Mouse (Mus musculus) E14TG2a.4 (cell line): ENCODE data around the gene Dph6.

Experiments used
- H3K27me3 ChIP-seq: 2 replicates; pipeline ENCODE4 v1.6.1; 2014; ENCODE audit warnings: low read length, control low read depth; ENCODE audit not compliant: insufficient read depth
- H3K36me3 ChIP-seq: 2 replicates; pipeline ENCODE4 v1.6.1; 2014; ENCODE audit warnings: low read length, control low read depth; ENCODE audit not compliant: insufficient read depth
- H3K4me1 ChIP-seq: replicated peaks from 2 replicates; pipeline ENCODE4 v1.6.1; 2014; ENCODE audit warnings: low read depth, low read length, control low read depth
- H3K4me3 ChIP-seq: replicated peaks from 2 replicates; pipeline ENCODE4 v1.5.1; 2014; ENCODE audit warnings: mild to moderate bottlenecking, low read length
- H3K9me3 ChIP-seq: 2 replicates; pipeline ENCODE4 v1.6.1; 2014; ENCODE audit warnings: low read length, control low read depth
- CTCF ChIP-seq: conservative IDR thresholded peaks from 2 replicates; pipeline ENCODE4 v1.5.1; 2014; ENCODE audit warnings: low read length
- NANOG ChIP-seq: IDR thresholded peaks from 2 replicates; pipeline ENCODE4 v1.6.1; 2014; ENCODE audit warnings: borderline replicate concordance, low read length, mixed read lengths
- POU5F1 ChIP-seq: IDR thresholded peaks from 2 replicates; pipeline ENCODE4 v1.6.1; 2014; ENCODE audit warnings: low read length, borderline replicate concordance

The Dph6 gene

DNA sequence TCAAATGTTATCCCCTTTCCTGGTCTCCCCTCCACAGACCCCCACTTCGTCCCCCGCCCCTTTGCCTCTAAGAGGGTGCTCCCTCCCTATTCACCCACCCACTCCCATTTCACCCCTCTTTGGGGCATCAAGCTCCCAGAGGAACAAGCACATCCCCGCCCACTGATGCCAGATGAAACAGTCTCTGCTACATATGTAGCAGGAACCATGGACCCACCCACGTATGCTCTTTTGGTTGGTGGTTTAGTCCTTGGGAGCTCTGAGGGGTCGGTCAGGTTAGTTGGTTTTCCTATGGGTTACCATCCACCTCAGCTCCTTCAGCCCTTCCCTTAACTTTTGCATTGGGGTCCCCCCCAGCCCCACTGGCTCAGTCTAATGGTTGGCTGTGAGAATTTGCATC, 61.4 kb downstream of the Dph6 start:
- Histone ChIP-seq H3K27me3 (no peaks in the 10 kb centered on the region), H3K9me3 (no peaks in the 10 kb centered on the region), H3K36me3 (no peaks in the 10 kb centered on the region), H3K4me3 (no peak overlapping the region), H3K4me1 (no peaks in the 10 kb centered on the region)
- TF ChIP-seq NANOG = no peak

DNA sequence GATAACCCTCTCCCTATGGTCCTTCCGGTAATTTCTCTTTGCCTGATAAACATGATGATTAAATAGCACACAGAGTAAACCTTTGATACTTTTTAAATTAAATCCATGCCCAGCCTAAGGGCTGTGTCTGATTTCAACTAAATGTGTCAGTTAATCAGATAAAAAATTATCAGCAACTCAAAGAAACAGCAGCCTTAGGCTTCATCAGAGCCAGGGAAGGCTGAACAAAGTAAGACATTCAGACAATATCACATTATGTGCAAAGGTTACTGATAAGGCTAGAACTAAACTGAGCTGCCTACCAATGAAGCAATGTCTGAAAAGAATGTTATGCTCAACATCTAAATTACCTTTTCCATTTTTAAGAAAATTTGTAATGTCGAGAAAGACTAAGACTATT, 74.0 kb downstream of the Dph6 start:
- TF ChIP-seq CTCF (no peak), POU5F1 (no peak), NANOG (no peak)
- H3K4me1 ChIP-seq = no peaks in the 10 kb centered on the region
- no peaks in the 10 kb centered on the region for H3K27me3 ChIP-seq
- no peaks in the 10 kb centered on the region for H3K36me3 ChIP-seq
- H3K4me3 ChIP-seq = no peak overlapping the region
- H3K9me3 ChIP-seq = no peaks in the 10 kb centered on the region

DNA sequence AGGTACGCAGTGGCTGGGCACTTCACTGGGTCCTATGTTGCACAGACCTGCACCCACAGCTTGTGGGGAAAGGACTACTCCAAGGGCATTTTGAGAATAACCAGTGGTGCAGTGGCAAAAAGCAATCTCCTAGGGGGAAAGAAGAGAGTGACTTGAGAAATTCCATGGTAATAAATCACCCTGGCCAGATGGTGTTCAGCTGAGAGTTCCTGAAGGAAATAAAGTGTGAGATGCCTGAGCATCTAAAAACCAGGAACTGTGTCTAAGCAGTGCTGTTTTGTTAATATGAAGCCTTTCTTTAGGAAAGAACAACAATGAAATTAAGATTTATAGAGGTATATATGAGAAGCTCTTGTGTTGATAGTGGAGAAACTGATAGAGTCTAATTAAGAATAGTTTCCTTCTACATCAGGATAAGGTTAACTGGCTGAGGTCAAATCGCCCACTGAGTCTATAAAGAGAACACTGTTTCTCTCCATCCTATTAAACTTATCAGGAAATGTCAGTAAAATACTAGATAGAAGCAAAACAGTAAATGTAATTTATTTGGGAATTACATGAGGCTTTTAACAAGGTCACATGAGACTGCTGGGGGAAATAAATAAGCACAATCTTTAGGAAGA, 111.7 kb downstream of the Dph6 start:
- H3K4me1 ChIP-seq = no peaks in the 10 kb centered on the region
- no peaks in the 10 kb centered on the region for H3K36me3 ChIP-seq
- H3K4me3 ChIP-seq = no peak overlapping the region
- no peaks in the 10 kb centered on the region for H3K9me3 ChIP-seq
- no peak for TF ChIP-seq POU5F1
- TF ChIP-seq NANOG = no peak
- no peak for TF ChIP-seq CTCF
- no peaks in the 10 kb centered on the region for H3K27me3 ChIP-seq

DNA sequence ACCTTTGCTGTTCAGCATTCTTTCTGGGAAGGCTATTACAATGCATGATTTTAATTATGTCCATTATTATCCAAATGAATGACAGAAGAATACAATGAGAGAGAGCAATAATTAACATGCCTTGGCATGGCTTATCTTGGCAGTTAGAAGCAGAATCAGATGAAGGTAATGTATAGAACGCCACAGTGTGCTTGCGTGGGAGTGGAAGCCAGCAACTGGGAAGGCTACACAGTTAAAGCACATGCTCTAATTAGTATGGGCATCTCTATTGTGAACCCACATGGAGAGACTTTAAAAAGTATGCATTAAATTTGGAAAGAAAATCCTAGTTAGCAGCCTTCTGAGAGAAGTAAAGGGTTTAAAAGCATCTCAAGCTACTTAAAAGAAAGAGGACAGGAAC, 112.4 kb downstream of the Dph6 start:
- Histone ChIP-seq H3K4me3 (no peak overlapping the region), H3K4me1 (no peaks in the 10 kb centered on the region), H3K9me3 (no peaks in the 10 kb centered on the region), H3K36me3 (no peaks in the 10 kb centered on the region), H3K27me3 (no peaks in the 10 kb centered on the region)
- TF ChIP-seq POU5F1 (no peak), CTCF (no peak), NANOG (no peak)

DNA sequence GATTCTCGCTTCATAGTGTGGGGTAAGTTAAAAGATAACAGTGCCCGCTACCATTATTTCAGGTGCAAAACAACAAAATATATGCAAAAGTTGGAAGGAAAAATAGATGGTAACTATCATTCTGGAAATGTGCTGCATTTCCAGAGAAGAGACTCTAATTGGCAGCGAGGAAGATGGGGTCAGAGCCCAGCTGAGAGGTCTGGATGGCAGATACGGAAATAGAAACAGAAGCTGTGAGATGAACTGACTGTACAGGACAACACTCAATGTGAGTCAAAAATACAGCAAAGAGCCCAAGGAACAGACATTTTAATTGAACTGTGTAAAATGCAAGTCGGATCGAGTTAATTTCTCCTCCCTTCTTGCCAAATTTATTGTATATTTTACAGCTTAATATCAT, 114.3 kb downstream of the Dph6 start:
- H3K36me3 ChIP-seq = no peaks in the 10 kb centered on the region

DNA sequence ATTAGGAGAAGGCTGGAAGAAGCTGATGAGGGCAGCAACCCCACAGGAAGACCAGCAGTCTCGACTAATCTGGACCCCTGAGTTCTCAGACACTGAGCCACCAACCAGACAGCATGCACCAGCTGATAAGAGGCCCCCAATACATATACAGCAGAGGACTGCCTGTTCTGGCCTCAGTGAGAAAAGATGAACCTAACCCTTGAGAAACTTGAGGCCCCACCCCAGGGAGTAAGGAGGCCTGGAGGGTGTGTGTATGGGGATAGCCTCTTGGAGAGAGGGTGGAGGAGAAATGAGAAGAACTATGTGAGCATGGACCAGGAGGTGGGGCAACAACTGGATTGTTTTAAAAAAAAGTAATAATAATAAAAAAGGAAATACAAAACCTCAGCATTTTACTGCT, 118.7 kb downstream of the Dph6 start:
- Histone ChIP-seq H3K36me3 (no peaks in the 10 kb centered on the region), H3K4me1 (no peaks in the 10 kb centered on the region), H3K27me3 (no peaks in the 10 kb centered on the region), H3K9me3 (no peaks in the 10 kb centered on the region), H3K4me3 (no peak overlapping the region)
- TF ChIP-seq POU5F1 = no peak
- no peak for TF ChIP-seq NANOG
- no peak for TF ChIP-seq CTCF

More for the DNA sequence above, 114.3 kb downstream of the Dph6 start:
- TF ChIP-seq CTCF (no peak), POU5F1 (no peak), NANOG (no peak)
- Histone ChIP-seq H3K27me3 (no peaks in the 10 kb centered on the region), H3K4me1 (no peaks in the 10 kb centered on the region), H3K4me3 (no peak overlapping the region), H3K9me3 (no peaks in the 10 kb centered on the region)

DNA sequence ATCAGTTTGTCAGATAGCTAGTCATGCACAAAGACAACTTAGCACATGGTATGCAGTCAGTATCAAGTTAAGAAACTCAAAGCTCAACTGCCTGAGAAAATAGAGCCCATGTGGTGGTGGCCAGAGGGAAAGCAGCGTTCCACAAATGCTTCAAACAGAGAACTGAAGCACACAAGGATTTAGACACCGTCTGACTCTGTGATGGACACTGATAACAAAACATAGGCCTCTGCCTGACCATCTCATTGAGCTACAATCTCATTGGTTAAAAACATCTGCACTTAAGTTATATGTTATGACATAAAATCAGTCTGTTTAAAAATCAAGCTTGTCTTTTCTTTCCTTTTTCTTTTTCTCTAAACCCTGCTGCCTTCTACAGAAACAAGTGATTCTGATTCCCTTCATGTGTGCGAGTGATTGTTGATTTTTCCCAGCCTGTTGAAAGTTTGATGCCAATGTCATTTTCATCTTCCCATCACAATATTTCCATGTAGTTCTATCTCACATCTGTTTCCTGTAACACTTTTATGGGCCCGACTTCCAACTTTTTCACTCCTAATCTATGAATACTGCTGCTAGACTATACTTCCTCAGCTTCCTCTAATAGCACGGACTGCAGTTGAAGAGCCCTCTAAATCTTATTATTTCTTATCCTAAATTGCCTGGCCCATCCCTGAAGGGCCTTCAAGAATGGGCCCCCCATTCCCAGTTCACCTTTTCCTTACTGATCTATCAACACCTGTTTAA, 123.6 kb downstream of the Dph6 start:
- Histone ChIP-seq H3K9me3 (no peaks in the 10 kb centered on the region), H3K4me1 (no peaks in the 10 kb centered on the region)
- TF ChIP-seq NANOG = no peak
- TF ChIP-seq CTCF = no peak
- no peak for TF ChIP-seq POU5F1

DNA sequence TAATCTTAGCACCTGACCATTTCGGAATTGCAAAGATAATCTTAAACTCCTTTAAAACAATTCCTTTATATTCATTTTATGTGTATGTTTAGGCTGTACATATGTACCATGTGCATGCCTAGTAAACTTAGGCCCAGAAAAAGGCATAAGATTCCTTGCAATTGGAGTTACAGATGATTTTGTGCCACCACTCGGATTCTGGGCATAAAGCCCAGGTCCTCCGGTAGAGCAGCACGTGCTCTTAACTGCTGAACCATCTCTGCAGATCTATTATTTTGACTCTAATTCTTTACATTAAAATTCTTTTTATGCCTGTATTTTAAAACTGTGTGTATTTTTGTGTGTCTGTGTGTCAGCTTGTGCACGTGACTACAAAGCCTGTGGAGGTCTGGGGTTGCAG, 134.3 kb downstream of the Dph6 start:
- Histone ChIP-seq H3K4me1 (no peaks in the 10 kb centered on the region; the same call in 1 of the 2 replicates), H3K4me3 (no peak overlapping the region), H3K9me3 (no peaks in the 10 kb centered on the region), H3K36me3 (0 out of 2 replicates have a peak, but pooled peaks cover 5% of the 10 kb centered on the region), H3K27me3 (no peaks in the 10 kb centered on the region)
- no peak for TF ChIP-seq NANOG
- no peak for TF ChIP-seq CTCF
- no peak for TF ChIP-seq POU5F1

More for the DNA sequence above, 123.6 kb downstream of the Dph6 start:
- H3K4me3 ChIP-seq = no peak overlapping the region
- no peaks in the 10 kb centered on the region for H3K36me3 ChIP-seq
- H3K27me3 ChIP-seq = no peaks in the 10 kb centered on the region

DNA sequence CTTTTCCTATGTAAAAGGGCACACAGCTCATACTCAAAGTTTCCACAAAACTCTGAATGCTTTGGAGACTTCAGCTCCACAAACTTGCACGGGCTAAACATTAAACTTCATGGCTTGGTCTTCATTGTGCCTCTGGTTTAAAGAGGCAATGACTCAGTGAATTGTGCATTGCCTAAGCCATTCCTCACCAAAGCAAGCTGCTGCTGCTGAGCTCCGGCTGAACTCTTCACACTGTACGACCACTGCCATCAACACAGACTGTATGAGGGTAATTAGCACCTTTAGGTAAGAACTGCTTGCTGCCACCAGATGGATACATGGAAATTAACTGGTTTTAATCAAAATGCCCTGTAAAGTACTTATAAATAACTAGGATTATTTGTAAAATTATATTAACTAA, 134.9 kb downstream of the Dph6 start:
- Histone ChIP-seq H3K36me3 (0 out of 2 replicates have a peak, but pooled peaks cover 5% of the 10 kb centered on the region), H3K27me3 (no peaks in the 10 kb centered on the region), H3K4me3 (no peak overlapping the region), H3K4me1 (no peaks in the 10 kb centered on the region; the same call in 1 of the 2 replicates), H3K9me3 (no peaks in the 10 kb centered on the region)
- TF ChIP-seq CTCF (no peak), POU5F1 (no peak), NANOG (no peak)
